In genomic region chr14:7913842-7914241, GRCm38 (mm10) we compare ENCODE assay signal across 12 mouse cellular contexts. TPM values are rescaled to one million over a fixed set of nuclear protein-coding genes. Genes with fewer than 3 reads are reported as not detected.
DNase-seq lines count a peak whose midpoint lies in the region; ATAC-seq and TF ChIP-seq lines count a peak whose summit lies in the region.
"Had no signal": no experiment of that assay in that cellular context is flagged by ENCODE, and none has a peak within 500 bp of the region (broad histone marks: within the 10 kb centered on the region; RNA-seq: fewer than 3 reads in every experiment).

No protein-coding gene starts in this region.

- no peaks in the 10 kb centered on the region for H3K27me3 ChIP-seq in intestine, embryonic 15.5 days (replicated peaks)
- no peaks in the 10 kb centered on the region for H3K27me3 ChIP-seq in intestine, embryonic 16.5 days (replicated peaks; ENCODE audit: control insufficient read depth, insufficient read depth, low read length)
- H3K27me3 ChIP-seq in MEL (ENCODE audit: control insufficient read depth in 1 of 2, insufficient read depth in 2 of 2, low read length in 2 of 2) = no peaks in the 10 kb centered on the region
- no peaks in the 10 kb centered on the region for H3K27me3 ChIP-seq in limb, embryonic 15.5 days
- H3K27me3 ChIP-seq: Patski had no signal

- 0 out of 2 replicates have a peak, but pooled peaks have one; percentile 13 for ATAC-seq in intestine, embryonic 15.5 days
- ATAC-seq in intestine, embryonic 16.5 days = no peak
- no peak for ATAC-seq in limb, embryonic 15.5 days (ENCODE audit: insufficient number of reproducible peaks, low FRiP score, low TSS enrichment, low read depth)
- ATAC-seq: Patski had no signal

- H3K27ac ChIP-seq in intestine, embryonic 15.5 days = no peak overlapping the region
- H3K27ac ChIP-seq in intestine, embryonic 16.5 days (ENCODE audit: low read length) = no peak overlapping the region
- no peak overlapping the region for H3K27ac ChIP-seq in MEL (ENCODE audit: control insufficient read depth, low read depth, low read length)
- peak overlapping the region; percentile 27; the same call in 1 of the 2 replicates for H3K27ac ChIP-seq in limb, embryonic 15.5 days

- H3K4me1 ChIP-seq in intestine, embryonic 15.5 days (replicated peaks) = peaks cover 4% of the 10 kb centered on the region; the same call in 1 of the 2 replicates
- H3K4me1 ChIP-seq in intestine, embryonic 16.5 days (ENCODE audit: control insufficient read depth, insufficient read depth, low read length) = peaks cover 11% of the 10 kb centered on the region; the same call in 1 of the 2 replicates
- peaks cover 0 to 16% of the 10 kb centered on the region in 2 experiments; a peak in 2 of 4 replicates for H3K4me1 ChIP-seq in MEL (ENCODE audit: control insufficient read depth in 1 of 2, insufficient read depth in 2 of 2, low read length in 2 of 2)
- H3K4me1 ChIP-seq in limb, embryonic 15.5 days = peaks cover 15% of the 10 kb centered on the region; the same call in 1 of the 2 replicates

- no peaks in the 10 kb centered on the region for H3K9me3 ChIP-seq in intestine, embryonic 15.5 days
- no peaks in the 10 kb centered on the region for H3K9me3 ChIP-seq in intestine, embryonic 16.5 days (ENCODE audit: control insufficient read depth, low read length)
- no peaks in the 10 kb centered on the region for H3K9me3 ChIP-seq in MEL (replicated peaks; ENCODE audit: insufficient read depth, low read length)
- H3K9me3 ChIP-seq in limb, embryonic 15.5 days = no peaks in the 10 kb centered on the region

- no peaks in the 10 kb centered on the region for H3K79me2 ChIP-seq in MEL (ENCODE audit: control insufficient read depth, insufficient read depth, low read length, poor library complexity)

- DNase-seq in MEL (ENCODE audit: low read depth, low spot score) = peak; percentile 55
- peak; percentile 40 for DNase-seq in naive thymus-derived CD4-positive, alpha-beta T cell, adult 2 months (ENCODE audit: low read depth)
- DNase-seq in urinary bladder, postnatal 14 days (ENCODE audit: low spot score) = no peak
- DNase-seq in frontal cortex, postnatal 25 days (ENCODE audit: low spot score in 2 of 2) = no peak
- DNase-seq in right cerebral cortex, postnatal 25 days = no peak
- DNase-seq: cerebellum, adult 18-20 months had no signal

- H3K4me2 ChIP-seq in intestine, embryonic 15.5 days (replicated peaks) = no peak overlapping the region
- no peak overlapping the region for H3K4me2 ChIP-seq in intestine, embryonic 16.5 days (ENCODE audit: low read depth, low read length)
- no peak overlapping the region for H3K4me2 ChIP-seq in limb, embryonic 15.5 days

- TF ChIP-seq CTCF in MEL (IDR thresholded peaks at IDR 0.05 in 2 of 3, conservative IDR thresholded peaks at IDR 0.05 in 1 of 3; ENCODE audit: control insufficient read depth in 1 of 3, insufficient read depth in 1 of 3, low read depth in 2 of 3, low read length in 3 of 3, poor library complexity in 1 of 3, severe bottlenecking in 1 of 3) = no peak

- no peak for TF ChIP-seq EP300 in MEL (IDR thresholded peaks at IDR 0.05; ENCODE audit: low read depth in 1 of 2, low read length in 2 of 2)

- no peak overlapping the region for H3K4me3 ChIP-seq in intestine, embryonic 15.5 days (replicated peaks)
- no peak overlapping the region for H3K4me3 ChIP-seq in intestine, embryonic 16.5 days (ENCODE audit: low read length)
- no peak overlapping the region for H3K4me3 ChIP-seq in MEL (ENCODE audit: control insufficient read depth in 1 of 2, insufficient read depth in 1 of 2, low read depth in 2 of 2, low read length in 2 of 2)
- no peak overlapping the region for H3K4me3 ChIP-seq in limb, embryonic 15.5 days

- WGBS in intestine, embryonic 15.5 days = 69% methylated on average over 7 of the region's 7 CpGs
- WGBS in intestine, embryonic 16.5 days = 65% methylated on average over 7 of the region's 7 CpGs
- WGBS in limb, embryonic 15.5 days = 49% methylated on average over 7 of the region's 7 CpGs

- TF ChIP-seq RAD21 in MEL (IDR thresholded peaks at IDR 0.05; ENCODE audit: low read depth, low read length) = no peak

- no peak overlapping the region for H3K9ac ChIP-seq in intestine, embryonic 15.5 days
- no peak overlapping the region for H3K9ac ChIP-seq in intestine, embryonic 16.5 days (ENCODE audit: low read depth, low read length)
- no peak overlapping the region for H3K9ac ChIP-seq in MEL (ENCODE audit: control insufficient read depth, low read depth, low read length, poor library complexity, severe bottlenecking)
- H3K9ac ChIP-seq in limb, embryonic 15.5 days = no peak overlapping the region

- peaks cover 27% of the 10 kb centered on the region for H3K36me3 ChIP-seq in intestine, embryonic 15.5 days
- peaks cover 7% of the 10 kb centered on the region; the same call in 1 of the 2 replicates for H3K36me3 ChIP-seq in intestine, embryonic 16.5 days (ENCODE audit: control insufficient read depth, insufficient read depth, low read length)
- peaks cover 0 to 2% of the 10 kb centered on the region in 2 experiments; a peak in 1 of 4 replicates for H3K36me3 ChIP-seq in MEL (ENCODE audit: control insufficient read depth in 1 of 2, insufficient read depth in 2 of 2, low read length in 2 of 2)
- peaks cover 76% of the 10 kb centered on the region for H3K36me3 ChIP-seq in limb, embryonic 15.5 days

- TF ChIP-seq POLR2A in MEL (IDR thresholded peaks at IDR 0.05; ENCODE audit: control insufficient read depth in 1 of 2, insufficient read depth in 1 of 2, low read depth in 1 of 2, low read length in 2 of 2, poor library complexity in 1 of 2) = no peak

TF ChIP-seq in MEL, 35 proteins besides CTCF, POLR2A, EP300 and RAD21:
- TF ChIP-seq TCF12 (IDR thresholded peaks at IDR 0.05; ENCODE audit: low read depth, low read length) (no peak), NRF1 (IDR thresholded peaks at IDR 0.05; ENCODE audit: insufficient read depth, low read depth, low read length, poor library complexity, severe bottlenecking) (no peak), MXI1 (IDR thresholded peaks at IDR 0.05; ENCODE audit: low read depth, low read length) (no peak), MEF2A (IDR thresholded peaks at IDR 0.05; ENCODE audit: extremely low read depth, insufficient replicate concordance, low read depth, low read length, poor library complexity, severe bottlenecking) (no peak)

RNA-seq across cellular contexts. Expression of gene Gm45521, which starts 43.2 kb away (rescaled TPM):
- not detected in 2 replicates for polyA plus RNA-seq in intestine, embryonic 15.5 days (2015; fragmentation: Nextera tagmentation; extraction: Ambion mirVana)
- not detected in 2 replicates for polyA plus RNA-seq in intestine, embryonic 16.5 days (2015; fragmentation: Nextera tagmentation; extraction: Ambion mirVana)
- total RNA-seq in MEL (2012; rRNA removed) = not detected in 2 replicates
- not detected for polyA plus RNA-seq in MEL (2012; ENCODE audit: insufficient read depth in 1 of 2, insufficient read length in 2 of 2, low read depth in 1 of 2, low replicate concordance in 2 of 2, missing spikeins in 1 of 2)
- polyA plus RNA-seq in limb, embryonic 15.5 days (2015; fragmentation: Nextera tagmentation; extraction: Ambion mirVana) = not detected in 2 replicates
- total RNA-seq: gastrocnemius, adult 8-10 months; liver, adult 2 months had no signal
- polyA plus RNA-seq: liver, adult 2 months; Patski had no signal

Comparison
In these comparisons a context has a peak if more than half of its experiments do, and no peak if none do; other contexts are left out.
1. DNase-seq: peak in MEL (single experiment) and naive thymus-derived CD4-positive, alpha-beta T cell, adult 2 months (single experiment); none in urinary bladder, postnatal 14 days (single experiment), frontal cortex, postnatal 25 days (0 of 2) and right cerebral cortex, postnatal 25 days (single experiment).